Mouse (Mus musculus) small intestine, adult 2 months (tissue): ENCODE results near the gene Clba1. TPM values are rescaled to one million over a fixed set of nuclear protein-coding genes. Genes with fewer than 3 reads are reported as not detected.
"Not testable (repeated sequence)": the region's sequence is repeated elsewhere in the genome, so short reads cannot be mapped to it uniquely, and the experiment has no call there.

Source experiments
- H3K27ac ChIP-seq: fragments of 200-500 bp; 2 replicates; pipeline ENCODE4 v1.5.1; 2012; ENCODE audit warnings: low read depth, low read length, control low read depth, inconsistent platforms; ENCODE audit not compliant: insufficient read depth
- H3K27me3 ChIP-seq: fragments of 200-500 bp; 2 replicates; pipeline ENCODE4 v1.6.1; 2012; ENCODE audit warnings: mild to moderate bottlenecking, moderate library complexity, low read length, inconsistent platforms; ENCODE audit not compliant: control insufficient read depth, insufficient read depth
- H3K36me3 ChIP-seq: fragments of 200-500 bp; 2 replicates; pipeline ENCODE4 v1.6.1; 2012; ENCODE audit warnings: mild to moderate bottlenecking, low read length, control low read depth, inconsistent platforms; ENCODE audit not compliant: control insufficient read depth, insufficient read depth
- H3K4me1 ChIP-seq: fragments of 200-500 bp; 2 replicates; pipeline ENCODE4 v1.6.1; 2012; ENCODE audit warnings: low read length, inconsistent platforms, mixed read lengths; ENCODE audit not compliant: control insufficient read depth, insufficient read depth, insufficient read length
- H3K4me3 ChIP-seq: fragments of 200-500 bp; 2 replicates; pipeline ENCODE4 v1.5.1; 2012; ENCODE audit warnings: low read depth, mild to moderate bottlenecking, control low read depth, inconsistent platforms, low read length, moderate library complexity
- CTCF ChIP-seq: fragments of 200-500 bp; IDR thresholded peaks from 2 replicates; pipeline ENCODE4 v1.5.1; 2012; ENCODE audit warnings: low read depth, mild to moderate bottlenecking, control low read depth, inconsistent platforms, low read length, moderate library complexity, mixed read lengths; ENCODE audit not compliant: insufficient replicate concordance, insufficient read length; ENCODE audit errors: extremely low read depth
- POLR2A ChIP-seq: fragments of 200-500 bp; IDR thresholded peaks from 2 replicates; pipeline ENCODE4 v1.6.1; 2012; ENCODE audit warnings: low read depth, mild to moderate bottlenecking, control low read depth, inconsistent platforms, low read length, moderate library complexity
- WGBS: fragments of 180-500 bp; shearing (Covaris S2); methylation state at CpG from one replicate; pipeline ENCODE4 v1.1.7; 2018; 5-methylcytosine and 5-hydroxymethylcytosine counted together
- polyA plus RNA-seq: library from polyadenylated mRNA; depleted of rRNA; stranded (reverse); fragments of >200 nt; gene quantifications from 2 replicates; pipeline ENCODE4 v1.2.3, GENCODE M21; 2012

Gene Clba1
- polyA plus RNA-seq, 1 experiment: 1.6 TPM

DNA sequence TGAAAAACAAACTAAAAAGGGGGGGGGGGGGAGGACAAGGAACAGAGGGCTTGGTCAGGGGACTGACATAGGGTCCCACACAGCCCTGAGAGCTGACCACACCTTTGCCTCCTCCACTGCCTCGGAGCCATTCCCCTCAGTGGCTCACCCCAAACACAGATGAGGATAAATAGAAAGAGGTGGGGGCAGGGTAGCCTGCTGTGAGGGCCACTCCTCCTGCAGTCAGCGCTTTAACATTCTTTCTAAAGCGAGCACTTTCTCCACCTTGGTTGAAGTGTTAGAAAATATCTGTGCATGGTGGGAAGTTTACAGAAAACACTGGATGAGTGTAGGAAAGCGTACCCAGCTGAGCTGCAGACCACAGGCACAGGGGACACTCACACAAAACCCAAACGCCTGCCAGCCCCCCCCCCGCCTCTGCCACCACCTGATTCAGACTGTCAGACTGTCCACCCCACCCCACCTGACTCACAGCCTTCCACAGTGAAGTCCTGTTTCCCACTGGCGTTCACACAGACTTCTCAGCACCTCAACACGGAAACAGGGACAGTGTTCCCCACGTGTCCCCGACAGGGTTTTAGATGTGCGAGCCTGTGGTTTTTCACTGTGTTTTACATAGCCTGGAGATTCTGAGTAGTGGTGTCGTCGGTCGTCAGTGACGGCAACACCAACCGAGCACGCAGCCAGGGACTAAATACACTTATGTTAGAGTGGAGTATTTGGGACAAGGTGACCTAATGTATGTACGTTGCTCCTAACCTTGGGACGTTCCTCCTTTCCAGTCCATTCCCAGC, 1.6 kb downstream of the Clba1 start:
- no peak overlapping the region for H3K4me3 ChIP-seq
- 69% methylated on average over 19 of the region's 19 CpGs for WGBS
- no peaks in the 10 kb centered on the region for H3K36me3 ChIP-seq
- peaks cover 4% of the 10 kb centered on the region; the same call in 1 of the 2 replicates for H3K27me3 ChIP-seq
- TF ChIP-seq CTCF (no peak), POLR2A (no peak)
- peaks cover 11% of the 10 kb centered on the region for H3K4me1 ChIP-seq
- no peak overlapping the region for H3K27ac ChIP-seq

DNA sequence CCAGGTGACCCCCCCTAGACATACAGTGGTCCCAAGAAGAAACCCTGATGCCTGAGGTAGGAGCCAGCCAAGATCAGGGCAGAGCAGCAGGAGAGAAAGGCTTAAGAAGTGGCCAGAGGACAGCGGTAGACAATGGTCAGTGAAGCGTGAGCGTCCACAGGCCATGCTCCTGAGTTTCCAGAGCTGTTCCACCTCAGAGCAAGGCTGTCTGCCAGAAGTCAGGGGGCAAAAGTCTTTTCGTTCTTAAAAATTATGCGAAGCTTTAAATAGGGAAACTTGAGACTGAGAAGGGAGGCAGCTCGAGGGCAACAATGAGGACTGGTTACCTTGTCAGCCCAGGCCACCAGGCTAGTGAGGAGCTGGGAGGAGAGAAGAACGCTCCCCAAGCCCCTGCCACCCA, 4.6 kb downstream of the Clba1 start:
- WGBS: 92% methylated on average over 7 of the region's 7 CpGs
- 0 out of 2 replicates have a peak, but pooled peaks cover 4% of the 10 kb centered on the region for H3K27me3 ChIP-seq

GRCm38 (mm10) chr12:112814682-112815470, 6.1 kb downstream of the Clba1 start:
- no peaks in the 10 kb centered on the region for H3K4me1 ChIP-seq
- H3K27me3 ChIP-seq: no peaks in the 10 kb centered on the region
- TF ChIP-seq CTCF (no peak), POLR2A (no peak)
- H3K27ac ChIP-seq: no peak overlapping the region
- peaks cover 4% of the 10 kb centered on the region for H3K36me3 ChIP-seq
- 86% methylated on average over 14 of the region's 14 CpGs for WGBS
- H3K4me3 ChIP-seq: no peak overlapping the region

More for the DNA sequence above, 4.6 kb downstream of the Clba1 start:
- Histone ChIP-seq H3K36me3 (peaks cover 1% of the 10 kb centered on the region), H3K27ac (no peak overlapping the region), H3K4me3 (no peak overlapping the region), H3K4me1 (peaks cover 9% of the 10 kb centered on the region)
- TF ChIP-seq CTCF (no peak), POLR2A (no peak)

DNA sequence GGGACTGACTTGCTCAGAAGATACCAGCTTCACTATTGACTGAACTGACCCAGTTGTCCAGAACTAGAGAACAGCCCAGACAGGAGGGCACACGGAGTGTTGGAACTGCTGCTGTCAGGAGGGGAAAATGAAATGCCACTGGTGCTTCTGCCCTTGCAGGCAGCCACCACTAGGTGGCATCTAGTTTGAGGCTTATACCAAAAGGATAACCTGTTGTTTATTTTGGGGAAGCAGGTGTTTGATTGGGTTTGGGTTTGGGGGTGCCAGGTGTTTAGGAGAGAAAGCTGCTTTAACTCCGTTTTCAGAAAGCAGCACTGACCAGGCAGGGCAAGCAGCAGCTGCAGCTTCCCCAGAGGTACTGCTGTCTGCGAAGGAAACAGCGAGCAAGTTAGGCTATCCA, 7.6 kb downstream of the Clba1 start:
- Histone ChIP-seq H3K27ac (no peak overlapping the region), H3K4me3 (no peak overlapping the region), H3K4me1 (no peaks in the 10 kb centered on the region), H3K27me3 (no peaks in the 10 kb centered on the region), H3K36me3 (peaks cover 14% of the 10 kb centered on the region)
- WGBS: 57% methylated on average over 4 of the region's 4 CpGs
- TF ChIP-seq CTCF (peak; percentile 79; the same call in 1 of the 2 replicates), POLR2A (no peak)

GRCm38 (mm10) chr12:112816866-112817265, 8.1 kb downstream of the Clba1 start:
- WGBS: 82% methylated on average over 7 of the region's 7 CpGs
- H3K27me3 ChIP-seq: not testable (repeated sequence)
- H3K36me3 ChIP-seq: peaks cover 20% of the 10 kb centered on the region

GRCm38 (mm10) chr12:112819057-112819662, 10.4 kb downstream of the Clba1 start:
- H3K27me3 ChIP-seq: no peaks in the 10 kb centered on the region
- peaks cover 7% of the 10 kb centered on the region for H3K4me1 ChIP-seq
- peaks cover 24% of the 10 kb centered on the region for H3K36me3 ChIP-seq
- TF ChIP-seq CTCF (no peak), POLR2A (no peak)
- WGBS: 49% methylated on average over 8 of the region's 8 CpGs
- H3K4me3 ChIP-seq: no peak overlapping the region
- H3K27ac ChIP-seq: peak overlapping the region; percentile 6; the same call in 1 of the 2 replicates

More at GRCm38 (mm10) chr12:112816866-112817265, 8.1 kb downstream of the Clba1 start:
- H3K4me3 ChIP-seq, H3K27ac ChIP-seq, H3K4me1 ChIP-seq: not testable (repeated sequence)

- no peak overlapping the region for H3K27ac ChIP-seq
- H3K4me1 ChIP-seq: peaks cover 7% of the 10 kb centered on the region
- no peak for TF ChIP-seq POLR2A
- no peak for TF ChIP-seq CTCF
- no peak overlapping the region for H3K4me3 ChIP-seq
- H3K36me3 ChIP-seq: peaks cover 24% of the 10 kb centered on the region
- WGBS: 83% methylated on average over 12 of the region's 12 CpGs
- no peaks in the 10 kb centered on the region for H3K27me3 ChIP-seq
Observed at GRCm38 (mm10) chr12:112820401-112820999, 11.8 kb downstream of the Clba1 start.
